8 mouse cellular contexts compared by ENCODE assay signal in the genomic region with DNA sequence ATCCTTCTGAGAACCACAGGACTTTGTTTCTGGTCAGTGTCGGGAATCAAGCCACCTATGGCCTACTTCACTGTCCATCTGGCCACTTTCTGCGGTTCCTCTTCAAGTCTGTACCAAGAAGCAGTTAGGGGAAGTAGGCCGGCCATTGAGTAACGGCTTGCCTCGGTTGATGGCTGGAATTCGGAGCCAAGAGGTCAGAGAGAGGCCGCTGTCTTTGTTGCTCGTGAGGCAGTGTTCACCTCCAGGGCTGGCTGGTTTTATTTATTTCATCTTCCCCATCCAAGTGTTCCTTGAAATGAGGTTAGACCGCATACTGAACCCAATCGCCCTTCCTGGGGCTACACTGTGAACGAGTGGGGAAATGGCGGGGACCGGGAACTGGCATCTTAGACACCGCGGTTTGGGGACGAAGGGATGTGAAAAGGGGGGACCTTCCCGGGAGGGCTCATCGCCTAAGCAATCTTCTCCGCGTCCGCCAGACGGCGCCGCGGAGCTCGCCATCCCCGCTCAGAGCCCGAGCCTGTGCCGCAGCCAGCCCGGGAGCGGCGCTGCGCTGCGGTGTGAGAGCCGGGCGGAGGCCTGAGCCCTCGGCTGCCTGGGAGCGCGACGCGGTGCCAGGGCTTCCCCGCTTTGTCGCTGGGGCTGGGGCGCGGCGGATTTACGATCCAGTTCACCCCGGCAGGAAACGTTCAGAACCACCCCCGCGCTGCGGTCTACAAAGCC. TPM values are rescaled to one million over a fixed set of nuclear protein-coding genes. Genes with fewer than 3 reads are reported as not detected.
DNase-seq lines count a peak whose midpoint lies in the region; ATAC-seq lines count a peak whose summit lies in the region.

A gene (plus strand): TSS at position 595 of the 723 bp plus-strand sequence.

- H3K4me2 ChIP-seq in forebrain, embryonic 16.5 days (ENCODE audit: low read length) = peak within 1 kb of the TSS; percentile 87

- H3K9me3 ChIP-seq in forebrain, embryonic 16.5 days (ENCODE audit: control insufficient read depth, low read length) = no peaks in the 10 kb centered on the region
- no peaks in the 10 kb centered on the region for H3K9me3 ChIP-seq in hindbrain, embryonic 10.5 days

- peak within 1 kb of the TSS; percentile 71 for H3K4me3 ChIP-seq in forebrain, embryonic 16.5 days (replicated peaks; ENCODE audit: low read length)
- peak within 1 kb of the TSS; percentile 63 for H3K4me3 ChIP-seq in hindbrain, embryonic 10.5 days

- WGBS in forebrain, embryonic 16.5 days = 2% methylated on average over 52 of the region's 52 CpGs
- WGBS in hindbrain, embryonic 10.5 days = 2% methylated on average over 52 of the region's 52 CpGs

- H3K4me1 ChIP-seq in forebrain, embryonic 16.5 days (replicated peaks; ENCODE audit: control insufficient read depth, insufficient read depth, low read length) = peaks cover 12% of the 10 kb centered on the region
- H3K4me1 ChIP-seq in hindbrain, embryonic 10.5 days (replicated peaks) = peaks cover 29% of the 10 kb centered on the region

- H3K36me3 ChIP-seq in forebrain, embryonic 16.5 days (ENCODE audit: control insufficient read depth, insufficient read depth) = no peaks in the 10 kb centered on the region
- H3K36me3 ChIP-seq in hindbrain, embryonic 10.5 days = no peaks in the 10 kb centered on the region

- ATAC-seq in forebrain, embryonic 16.5 days = peak; percentile 94

- H3K27ac ChIP-seq in forebrain, embryonic 16.5 days (ENCODE audit: low read length) = peak within 1 kb of the TSS; percentile 71
- H3K27ac ChIP-seq in hindbrain, embryonic 10.5 days = peak within 1 kb of the TSS; percentile 84

- H3K9ac ChIP-seq in forebrain, embryonic 16.5 days (replicated peaks; ENCODE audit: low read depth, low read length) = peak within 1 kb of the TSS; percentile 97

- peak; percentile 45 for DNase-seq in MN1 (ENCODE audit: low spot score)
- peak; percentile 84 to 92 for DNase-seq in cerebellum, adult 18-20 months
- DNase-seq in hindbrain, embryonic 10.5 days (ENCODE audit: low spot score) = peak; percentile 87
- DNase-seq in layer of hippocampus, postnatal 14 days (ENCODE audit: low spot score in 2 of 2) = peak; percentile 76 to 85
- DNase-seq in lung, postnatal 10 days = peak; percentile 76
- DNase-seq in ovary, postnatal 10 days (ENCODE audit: low spot score) = peak; percentile 44
- peak; percentile 83 to 87 for DNase-seq in thymus, postnatal 36 days

- H3K27me3 ChIP-seq in forebrain, embryonic 16.5 days (replicated peaks; ENCODE audit: control insufficient read depth, insufficient read depth, low read length) = peaks cover 28% of the 10 kb centered on the region
- peaks cover 74% of the 10 kb centered on the region for H3K27me3 ChIP-seq in hindbrain, embryonic 10.5 days (ENCODE audit: insufficient read depth, poor library complexity, severe bottlenecking)

RNA-seq across cellular contexts. Expression of the gene that starts here (rescaled TPM):
- 41.5 and 45.8 TPM in 2 replicates for polyA plus RNA-seq in forebrain, embryonic 16.5 days (2015; fragmentation: Nextera tagmentation; extraction: Ambion mirVana)
- polyA plus RNA-seq in hindbrain, embryonic 10.5 days (2016; fragmentation: Nextera tagmentation; extraction: Ambion mirVana) = 4.4 and 12.7 TPM in 2 replicates
- 100 to 1,000 TPM; 108 to 110 TPM for total RNA-seq in layer of hippocampus, postnatal 14 days (2021)

Comparison
In these comparisons a context has a peak if more than half of its experiments do, and no peak if none do; other contexts are left out.
1. Peak in every context shown above with its lines: DNase-seq, ATAC-seq, H3K4me3 ChIP-seq and H3K27ac ChIP-seq.